Mouse (Mus musculus) retina, postnatal 1 day (tissue): ENCODE measurements at regions not wholly inside any gene's neighbourhood (a gene's known extent, or its start where the extent isn't known, plus 50 kb on each side); places are given as distances from the start of the nearest gene placed in this dataset.
"Not testable (repeated sequence)": the region's sequence is repeated elsewhere in the genome, so short reads cannot be mapped to it uniquely, and the experiment has no call there.

Source experiments
- DNase-seq: peaks from one replicate; pipeline ENCODE4 v3.0.0-alpha.2; 2012

- peak; percentile 66 for DNase-seq
Measured at GRCm38 (mm10) chr11:29628476-29628875, 64.3 kb upstream of the Rtn4 start.

DNA sequence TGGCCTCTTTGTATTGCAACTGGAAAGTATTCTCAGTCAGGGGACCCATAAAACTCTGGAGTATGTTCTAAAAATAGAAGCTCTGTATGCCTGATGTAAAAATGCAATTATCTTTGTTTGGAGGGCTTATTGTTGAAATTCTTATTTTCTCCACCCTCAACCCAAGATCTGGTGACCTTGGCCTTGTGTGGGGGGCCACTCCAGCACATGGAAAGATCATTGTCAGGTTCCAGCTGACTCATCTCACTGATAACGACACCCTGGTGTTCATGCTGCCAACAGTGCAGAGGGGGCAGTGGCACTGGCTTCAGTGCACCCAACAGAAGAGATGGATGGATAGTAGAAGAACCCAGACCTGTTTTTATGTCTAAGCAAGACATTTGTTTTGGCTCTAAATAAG is 60.3 kb upstream of the Rtn4 start:
- DNase-seq = no peak

GRCm38 (mm10) chr11:29633288-29633687 is 59.5 kb upstream of the Rtn4 start:
- DNase-seq = not testable (repeated sequence)

DNA sequence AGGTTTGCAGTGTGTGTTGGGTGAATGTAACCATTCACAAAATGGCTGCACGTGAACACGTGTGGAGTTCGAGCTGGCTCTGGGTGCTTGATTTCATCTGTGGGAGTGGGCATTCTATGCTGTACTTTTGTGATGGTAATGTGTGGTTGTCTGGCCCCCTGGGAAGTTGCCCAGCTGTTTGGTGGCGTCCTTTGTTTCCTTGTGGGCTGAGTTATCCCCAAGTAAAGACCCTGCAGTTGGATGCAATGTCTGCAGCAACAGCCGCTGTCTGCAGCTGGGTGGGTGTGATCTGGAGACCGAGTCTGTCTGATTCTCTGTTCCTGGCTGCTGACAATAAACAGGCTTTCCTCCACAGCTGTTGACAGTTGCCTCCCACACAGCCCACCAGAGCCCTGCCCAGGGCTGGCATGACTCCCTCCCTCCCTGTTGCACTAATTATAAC is 56.0 kb upstream of the Rtn4 start:
- DNase-seq = peak; percentile 34

DNA sequence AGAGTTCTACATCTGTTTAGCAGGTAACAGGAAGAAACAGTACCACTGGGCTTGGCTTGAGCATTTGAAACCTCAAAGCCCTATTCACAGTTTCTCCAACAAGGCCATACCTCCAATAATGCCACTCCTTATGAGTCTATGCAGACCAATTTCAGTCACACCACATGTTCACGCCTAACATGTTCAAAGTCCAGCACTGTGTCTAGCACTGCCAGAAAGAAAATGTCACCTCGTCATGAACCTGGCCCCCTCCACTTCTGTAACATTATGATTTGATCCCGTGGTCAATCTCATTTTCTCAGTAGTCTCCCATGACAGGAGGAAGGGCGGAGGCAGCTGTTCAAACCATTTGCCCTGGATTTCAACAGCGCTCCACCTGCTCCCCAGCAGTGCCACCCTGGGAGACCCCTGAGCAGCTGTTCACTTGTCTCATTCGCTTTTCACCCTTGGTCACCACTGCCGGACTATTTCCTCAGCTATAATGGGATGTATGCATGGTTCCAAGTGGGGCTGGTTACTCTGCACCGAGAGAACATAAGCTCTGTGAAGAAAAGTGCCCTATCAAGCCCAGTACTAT is 54.6 kb upstream of the Rtn4 start:
- DNase-seq = peak; percentile 16

DNA sequence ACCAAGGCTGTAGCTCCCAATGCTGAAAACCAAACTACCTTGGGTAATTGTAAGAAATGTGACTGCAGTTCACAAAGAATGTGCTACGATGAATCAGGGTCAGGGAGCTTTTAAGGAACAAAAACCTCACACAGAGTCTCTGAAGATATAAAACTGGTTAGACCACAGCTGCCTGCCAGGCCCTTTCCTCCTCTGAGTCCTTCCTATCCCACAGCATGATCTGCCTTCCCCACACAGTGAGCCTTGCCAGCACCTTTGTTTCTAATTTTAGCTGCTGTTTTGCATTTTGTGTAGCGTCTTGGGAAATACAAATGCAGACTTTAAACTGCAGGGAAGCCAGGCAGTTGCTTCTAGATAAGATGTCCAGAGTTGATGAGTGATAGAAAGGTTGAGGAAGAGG is 53.9 kb upstream of the Rtn4 start:
- no peak for DNase-seq
